Comparison of ENCODE assay signal across 10 mouse cellular contexts in the genomic region with DNA sequence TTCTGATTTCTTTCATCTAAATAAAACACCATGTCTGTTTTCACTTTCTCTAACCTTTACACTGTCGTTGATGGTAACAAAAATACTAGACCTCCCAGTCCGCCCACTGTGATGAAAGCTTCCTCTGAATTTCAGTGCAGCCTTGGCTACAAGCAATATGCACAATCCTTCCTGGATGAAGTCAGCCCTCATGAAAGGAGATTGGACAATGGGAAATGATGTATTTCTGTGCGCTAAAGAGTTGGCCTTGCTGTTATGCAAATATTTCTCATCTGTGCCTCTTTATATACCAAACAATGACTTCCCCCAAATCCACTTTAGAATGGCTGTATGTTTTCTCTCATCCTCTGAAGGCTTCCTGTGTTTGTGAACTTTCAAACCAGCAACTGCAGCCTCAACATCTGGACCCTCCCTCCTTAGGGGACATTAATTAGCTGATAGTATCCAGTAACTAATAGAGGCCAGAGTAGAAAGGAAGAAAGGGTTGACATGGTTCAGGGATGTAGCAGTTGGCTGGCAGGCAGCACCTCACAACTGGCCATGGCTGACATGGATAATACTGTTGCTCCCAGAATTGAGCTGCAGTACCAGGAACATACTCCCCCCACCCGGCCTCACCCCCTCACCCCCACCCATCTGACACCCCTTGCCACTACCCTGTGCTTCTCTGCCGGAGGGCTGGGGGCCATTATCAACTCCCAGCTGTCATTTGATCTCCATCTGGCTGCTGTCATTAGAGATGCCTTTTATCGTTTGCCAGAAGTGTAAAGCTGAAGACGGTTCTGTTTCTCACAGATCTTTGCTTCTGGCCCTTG. TPM values are rescaled to one million over a fixed set of nuclear protein-coding genes. Genes with fewer than 3 reads are reported as not detected.
A peak's percentile ranks its signal among the peaks of the same experiment; 100 is the strongest.
DNase-seq lines count a peak whose midpoint lies in the region; ATAC-seq and TF ChIP-seq lines count a peak whose summit lies in the region.
"Had no signal": no experiment of that assay in that cellular context is flagged by ENCODE, and none has a peak within 500 bp of the region (broad histone marks: within the 10 kb centered on the region; RNA-seq: fewer than 3 reads in every experiment).

No protein-coding gene starts in this region.

- peak; percentile 97 for ATAC-seq in lung, embryonic 14.5 days (ENCODE audit: insufficient read depth)
- ATAC-seq in forebrain, embryonic 15.5 days (replicated peaks) = peak; percentile 83
- ATAC-seq in liver, embryonic 13.5 days (ENCODE audit: low read depth) = peak; percentile 79

- H3K4me2 ChIP-seq in lung, embryonic 14.5 days = no peak overlapping the region
- H3K4me2 ChIP-seq in forebrain, embryonic 15.5 days (replicated peaks) = no peak overlapping the region
- no peak overlapping the region for H3K4me2 ChIP-seq in liver, embryonic 13.5 days
- H3K4me2 ChIP-seq: heart, embryonic 13.5 days had no signal

- no peak overlapping the region for H3K4me3 ChIP-seq in lung, embryonic 14.5 days (ENCODE audit: low read depth, low read length)
- H3K4me3 ChIP-seq in forebrain, embryonic 15.5 days = no peak overlapping the region
- no peak overlapping the region for H3K4me3 ChIP-seq in liver, embryonic 13.5 days (replicated peaks)
- H3K4me3 ChIP-seq: erythroblast, embryonic 14.5 days; heart, embryonic 13.5 days had no signal

- H3K4me1 ChIP-seq in lung, embryonic 14.5 days (ENCODE audit: insufficient read depth) = 0 out of 2 replicates have a peak, but pooled peaks cover 3% of the 10 kb centered on the region
- H3K4me1 ChIP-seq in forebrain, embryonic 15.5 days = peaks cover 15% of the 10 kb centered on the region
- H3K4me1 ChIP-seq in liver, embryonic 13.5 days (replicated peaks) = peaks cover 52% of the 10 kb centered on the region

- 23% methylated on average over 7 of the region's 7 CpGs for WGBS in lung, embryonic 14.5 days
- WGBS in forebrain, embryonic 15.5 days = 27% methylated on average over 7 of the region's 7 CpGs
- WGBS in liver, embryonic 13.5 days (ENCODE audit: insufficient replicate concordance) = 34% methylated on average over 7 of the region's 7 CpGs

- no peaks in the 10 kb centered on the region for H3K36me3 ChIP-seq in lung, embryonic 14.5 days (ENCODE audit: insufficient read depth)
- H3K36me3 ChIP-seq in forebrain, embryonic 15.5 days = no peaks in the 10 kb centered on the region
- no peaks in the 10 kb centered on the region for H3K36me3 ChIP-seq in liver, embryonic 13.5 days
- H3K36me3 ChIP-seq: heart, embryonic 13.5 days had no signal

- H3K27ac ChIP-seq in lung, embryonic 14.5 days (ENCODE audit: low read depth) = peak overlapping the region; percentile 59
- no peak overlapping the region for H3K27ac ChIP-seq in forebrain, embryonic 15.5 days (replicated peaks)
- H3K27ac ChIP-seq in liver, embryonic 13.5 days = peak overlapping the region; percentile 78
- H3K27ac ChIP-seq: heart, embryonic 13.5 days had no signal

- H3K9ac ChIP-seq in lung, embryonic 14.5 days = no peak overlapping the region
- H3K9ac ChIP-seq in forebrain, embryonic 15.5 days (replicated peaks) = no peak overlapping the region
- peak overlapping the region; percentile 33 for H3K9ac ChIP-seq in liver, embryonic 13.5 days
- H3K9ac ChIP-seq: heart, embryonic 13.5 days had no signal

- DNase-seq in lung, embryonic 14.5 days = peak; percentile 90
- DNase-seq in lung, postnatal 25 days (ENCODE audit: low spot score) = no peak
- peak; percentile 56 for DNase-seq in liver, embryonic 13.5 days
- DNase-seq in retina, embryonic 14.5 days (ENCODE audit: low spot score) = peak; percentile 72
- DNase-seq in thymus, postnatal 14 days = no peak
- DNase-seq in cerebellum, adult 18-20 months = no peak
- DNase-seq in adrenal gland, postnatal 14 days = no peak

- H3K9me3 ChIP-seq in lung, embryonic 14.5 days (ENCODE audit: low read depth, low read length) = no peaks in the 10 kb centered on the region
- H3K9me3 ChIP-seq in forebrain, embryonic 15.5 days = no peaks in the 10 kb centered on the region
- H3K9me3 ChIP-seq in liver, embryonic 13.5 days (replicated peaks) = no peaks in the 10 kb centered on the region
- H3K9me3 ChIP-seq: heart, embryonic 13.5 days had no signal

- TF ChIP-seq CTCF in lung, embryonic 14.5 days (IDR thresholded peaks at IDR 0.05; ENCODE audit: low read depth) = no peak

- H3K27me3 ChIP-seq in lung, embryonic 14.5 days (ENCODE audit: insufficient read depth, low read length) = no peaks in the 10 kb centered on the region
- no peaks in the 10 kb centered on the region for H3K27me3 ChIP-seq in forebrain, embryonic 15.5 days
- H3K27me3 ChIP-seq in liver, embryonic 13.5 days = no peaks in the 10 kb centered on the region
- H3K27me3 ChIP-seq: heart, embryonic 13.5 days had no signal

RNA-seq across cellular contexts. Expression of a gene that starts 11.8 kb away (rescaled TPM):
- polyA plus RNA-seq in lung, embryonic 14.5 days (2014; fragmentation: Nextera tagmentation; extraction: Ambion mirVana) = 9.9 and 13.0 TPM in 2 replicates
- 9.7 and 10.9 TPM in 2 replicates for polyA plus RNA-seq in forebrain, embryonic 15.5 days (2015; fragmentation: Nextera tagmentation; extraction: Ambion mirVana)
- 91.1 and 99.5 TPM in 2 replicates for polyA plus RNA-seq in liver, embryonic 13.5 days (2015; fragmentation: Nextera tagmentation; extraction: Ambion mirVana)
- total RNA-seq in adrenal gland, postnatal 14 days (2021) = 15.1 and 25.8 TPM in 2 replicates

Comparison
In these comparisons a context has a peak if more than half of its experiments do, and no peak if none do; other contexts are left out.
1. DNase-seq: peak in lung, embryonic 14.5 days (single experiment), liver, embryonic 13.5 days (single experiment) and retina, embryonic 14.5 days (single experiment); none in lung, postnatal 25 days (single experiment), thymus, postnatal 14 days (single experiment), cerebellum, adult 18-20 months (0 of 2) and adrenal gland, postnatal 14 days (single experiment).
2. Peak in every context shown above with its lines, with median percentiles within 50 percentile points of each other: ATAC-seq.